Mouse (Mus musculus) CD4-positive, CD25-positive, alpha-beta regulatory T cell, adult 2 months (primary cell): ENCODE data around the gene Gm49673.
A peak's percentile ranks its signal among the peaks of the same experiment; 100 is the strongest.
"Not testable (repeated sequence)": the region's sequence is repeated elsewhere in the genome, so short reads cannot be mapped to it uniquely, and the experiment has no call there.

Source experiments
- DNase-seq: peaks from one replicate; pipeline ENCODE4 v3.0.0-alpha.2; 2012; ENCODE audit warnings: low read depth, low spot score

The Gm49673 gene

DNA sequence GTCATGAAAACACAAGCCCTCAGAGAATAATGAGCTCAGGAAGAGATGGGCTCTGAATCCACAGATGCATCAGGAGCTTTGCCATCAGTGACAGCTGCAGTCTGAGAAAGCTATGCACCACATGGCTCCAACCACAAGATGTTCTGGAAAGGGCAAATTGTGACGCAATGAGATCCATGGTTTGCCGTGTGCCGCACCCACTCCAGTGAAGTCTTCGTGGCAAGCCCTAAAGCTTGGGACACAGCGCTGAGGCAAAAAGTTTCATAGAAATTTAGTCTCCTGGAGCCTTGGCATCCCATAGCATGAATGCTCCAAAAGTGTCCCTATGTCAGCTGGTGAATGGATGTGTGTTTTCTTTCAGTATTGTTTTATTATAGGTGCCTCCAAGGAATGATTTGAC is 9.5 kb downstream of the Gm49673 start:
- DNase-seq = not testable (repeated sequence)

DNA sequence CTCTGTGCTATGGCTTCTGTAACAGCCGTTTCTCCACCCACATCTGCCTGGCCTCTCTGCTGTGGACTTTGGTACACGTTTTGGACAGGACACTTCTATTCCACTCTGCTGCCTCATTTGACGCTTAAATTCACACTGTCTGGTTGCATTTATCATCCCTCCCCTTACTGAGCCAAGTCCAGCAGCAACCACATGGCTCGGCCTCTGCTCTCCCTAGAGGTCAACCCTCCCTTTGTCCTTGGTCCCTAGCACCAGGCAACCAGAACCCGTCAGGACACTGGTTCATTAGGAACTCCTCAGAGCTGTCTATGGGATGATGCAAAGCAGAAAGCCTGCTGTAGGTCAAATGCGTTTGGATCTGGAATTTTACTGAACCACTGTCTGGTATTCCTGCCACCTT is 16.7 kb downstream of the Gm49673 start:
- DNase-seq = not testable (repeated sequence)

DNA sequence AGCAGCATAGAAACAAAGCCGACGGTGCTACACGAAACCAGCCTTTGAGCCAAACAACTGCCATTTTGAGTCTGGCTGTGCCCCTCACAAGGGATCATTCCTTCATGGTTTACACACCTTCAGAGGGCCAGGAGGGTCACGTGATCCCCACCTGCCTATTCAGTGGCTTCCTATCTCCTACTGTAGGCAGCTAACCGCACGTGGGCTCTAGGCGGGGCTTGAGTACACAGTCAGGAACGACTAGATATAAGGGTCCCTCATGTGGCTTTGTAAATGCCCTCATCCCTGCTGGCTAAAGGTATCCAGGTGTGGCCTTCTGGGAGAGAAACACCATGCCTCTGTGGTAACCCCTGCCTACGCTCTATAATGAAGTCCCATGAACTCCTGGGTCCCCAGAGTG is 18.0 kb downstream of the Gm49673 start:
- DNase-seq = not testable (repeated sequence)

DNA sequence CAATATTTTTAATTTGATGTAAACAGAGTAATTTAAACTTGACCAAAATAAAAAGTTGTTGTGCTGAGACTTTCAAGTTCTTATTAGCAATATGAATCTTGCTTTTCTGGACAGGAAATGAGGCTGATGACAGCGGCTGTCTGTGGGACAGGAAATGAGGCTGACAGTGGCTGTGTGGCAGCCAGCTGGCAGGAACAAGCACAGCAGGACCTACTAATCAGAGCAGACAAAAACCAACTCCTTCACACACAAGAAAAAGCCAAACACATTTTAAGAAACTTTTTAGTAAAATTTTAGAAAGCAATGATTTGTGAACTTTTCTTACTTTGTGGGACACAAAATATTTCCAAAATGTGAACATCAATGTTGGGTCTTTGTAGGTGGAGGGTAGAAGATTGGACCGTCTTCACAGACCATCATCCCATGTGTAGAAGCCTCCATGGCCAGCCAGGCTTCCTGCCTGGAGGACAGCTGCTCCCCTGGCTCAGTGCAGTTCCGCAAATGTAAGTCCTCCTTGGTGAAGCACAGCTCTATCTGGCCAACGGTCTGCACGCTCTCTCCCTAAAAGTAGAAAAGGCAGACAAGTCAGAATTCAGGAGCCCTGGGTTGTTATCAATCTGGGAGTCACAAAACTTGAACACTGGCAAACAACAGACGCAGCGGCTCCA is 19.1 kb downstream of the Gm49673 start:
- DNase-seq = not testable (repeated sequence)

DNA sequence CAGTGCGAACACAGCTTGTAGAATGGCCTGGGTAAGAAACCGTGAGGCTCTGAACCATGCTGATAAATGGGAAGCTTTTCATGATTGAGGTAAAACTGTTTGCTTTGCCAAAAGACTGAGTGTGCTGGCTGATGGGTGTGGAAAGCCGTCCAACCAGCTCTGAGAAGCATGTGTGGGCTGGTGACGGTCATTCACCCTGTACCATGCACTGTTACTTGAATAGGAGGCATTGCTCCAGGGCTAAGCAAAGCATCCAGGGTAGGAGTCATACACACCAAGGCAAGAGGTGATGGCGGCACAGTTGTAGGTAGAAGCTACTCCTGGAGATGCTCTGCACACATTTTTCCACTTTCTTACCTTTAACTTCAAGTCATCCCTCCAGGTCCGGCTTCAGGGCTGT is 23.0 kb downstream of the Gm49673 start:
- DNase-seq = not testable (repeated sequence)

DNA sequence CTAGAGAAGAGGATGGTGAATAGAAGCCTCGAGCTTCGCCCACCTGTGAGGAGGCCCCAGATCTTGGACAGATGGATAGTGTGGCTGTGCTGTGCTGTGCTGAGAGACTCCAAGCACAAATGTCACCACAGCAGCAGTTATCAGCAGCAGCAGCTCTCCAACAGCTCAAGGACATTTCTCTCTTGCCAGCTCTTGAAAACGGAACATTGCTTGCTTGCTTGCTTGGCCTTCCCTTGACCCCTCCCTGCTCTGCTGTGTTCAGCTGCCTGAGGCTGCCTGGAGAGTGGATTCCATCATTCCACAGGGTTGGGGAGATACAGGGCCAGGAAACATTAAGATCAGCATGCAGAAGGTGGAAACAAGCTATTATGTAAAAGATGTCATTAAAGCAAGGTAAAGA is 24.6 kb downstream of the Gm49673 start:
- not testable (repeated sequence) for DNase-seq

DNA sequence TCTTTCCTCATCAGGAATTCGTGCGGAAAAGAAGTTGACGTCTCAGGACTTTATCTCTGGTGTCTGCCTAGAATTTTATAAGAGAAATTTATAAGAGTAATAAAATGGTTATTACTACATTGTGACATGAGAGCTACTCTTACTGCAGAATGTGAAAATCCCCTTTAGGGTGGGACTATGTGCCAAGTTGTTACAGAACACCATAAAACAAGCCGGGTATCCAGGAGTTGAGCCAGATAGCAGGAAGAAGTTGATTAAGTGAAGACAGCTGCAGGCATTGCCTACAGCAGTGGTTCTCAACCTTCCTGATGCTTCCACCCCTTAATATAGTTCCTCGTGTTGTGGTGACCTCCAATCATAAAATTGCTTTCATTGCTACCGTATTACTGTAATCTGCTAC is 30.7 kb downstream of the Gm49673 start:
- not testable (repeated sequence) for DNase-seq

DNA sequence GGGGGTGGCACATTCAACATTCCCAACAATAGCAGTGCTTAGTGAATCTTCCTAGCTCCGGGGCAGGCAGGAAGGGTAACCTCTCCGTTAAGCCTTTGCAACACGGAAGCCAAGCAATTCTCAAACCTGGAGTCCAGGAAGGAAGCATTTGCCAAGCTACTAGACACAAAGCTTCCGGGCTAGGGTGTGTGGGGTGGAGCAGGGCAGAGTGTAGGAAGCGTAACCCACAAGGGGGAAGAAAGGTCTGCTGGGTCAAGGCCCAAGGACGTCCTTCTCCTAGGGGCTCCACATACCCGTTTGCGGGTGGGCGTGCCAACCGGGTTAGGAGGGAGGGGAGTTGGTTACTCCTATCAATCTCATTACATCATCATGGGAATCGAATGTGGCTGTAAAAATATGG is 31.2 kb downstream of the Gm49673 start:
- DNase-seq = peak; percentile 34

DNA sequence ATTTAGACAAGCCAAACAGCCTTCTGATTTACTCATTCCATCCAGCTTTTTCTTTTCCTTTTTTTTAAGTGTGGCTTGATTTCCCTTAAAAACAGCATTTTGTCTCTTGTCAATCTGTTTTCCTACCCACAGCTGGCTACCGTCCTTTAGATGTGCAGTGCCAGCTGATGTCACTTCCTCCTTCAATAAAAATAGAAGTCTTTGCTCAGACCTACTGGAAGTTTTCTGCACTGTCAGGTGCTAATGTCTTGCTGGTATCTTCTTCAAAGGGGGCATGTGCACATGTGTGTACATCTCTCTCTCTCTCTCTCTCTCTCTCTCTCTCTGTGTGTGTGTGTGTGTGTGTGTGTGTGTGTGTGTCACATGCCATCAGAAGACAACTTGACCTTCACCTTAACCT is 35.4 kb downstream of the Gm49673 start:
- DNase-seq = not testable (repeated sequence)

DNA sequence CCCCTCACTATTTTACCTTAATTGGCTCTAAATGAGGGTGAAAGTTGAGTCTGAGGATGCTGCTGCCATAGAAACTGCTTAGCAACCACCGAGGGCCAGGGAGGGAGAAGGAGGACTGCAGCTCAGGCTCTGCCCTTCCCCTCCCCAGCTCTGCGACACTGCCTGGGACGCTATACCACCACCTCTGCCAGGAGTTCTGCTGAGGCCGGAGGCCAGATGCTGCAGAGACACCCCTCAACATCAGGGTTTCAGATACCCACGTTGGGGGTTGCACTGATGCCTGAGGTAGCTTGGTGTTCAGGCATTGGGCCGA is 46.3 kb downstream of the Gm49673 start:
- DNase-seq = not testable (repeated sequence)

DNA sequence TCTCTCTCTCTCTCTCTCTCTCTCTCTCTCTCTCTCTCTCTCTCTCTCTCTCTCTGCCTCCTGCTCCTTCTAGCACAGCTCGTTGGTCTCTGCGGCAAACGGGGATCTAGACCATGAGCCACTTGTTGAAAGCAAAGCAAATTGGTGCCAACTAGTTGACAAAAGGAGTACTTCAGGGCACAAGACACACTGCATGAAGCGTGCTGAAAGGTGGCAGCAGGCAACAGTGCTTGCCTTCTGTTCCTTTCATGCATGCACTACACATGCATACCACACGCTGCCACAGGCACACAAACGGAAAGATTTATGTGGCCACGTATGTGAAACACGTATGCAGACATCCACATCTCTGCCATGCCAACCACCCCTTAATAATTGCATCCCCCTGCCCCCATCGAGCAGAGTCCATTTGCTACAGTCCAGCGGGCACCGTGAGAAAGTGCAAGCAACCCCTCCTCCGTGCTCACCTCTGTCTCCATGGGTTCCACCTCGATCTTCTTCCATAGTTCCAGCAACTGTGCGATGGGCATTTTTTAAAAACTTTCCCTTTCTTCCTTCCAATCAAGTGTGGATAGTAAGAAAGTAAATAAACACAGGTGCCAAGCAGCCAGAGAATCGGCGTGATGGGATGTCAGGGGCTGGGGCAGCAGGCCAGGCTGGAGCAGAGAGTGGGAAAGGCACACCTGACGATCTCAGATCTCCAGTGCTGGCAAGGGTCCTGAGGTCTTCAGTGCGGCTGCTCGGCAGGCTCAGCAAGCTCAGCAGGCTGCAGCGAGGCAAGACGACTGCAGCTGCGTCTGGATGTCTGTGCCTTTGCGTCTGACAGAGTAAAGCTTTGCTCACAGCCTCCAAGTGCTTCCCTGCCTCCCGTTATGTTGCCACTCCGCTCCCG is 46.9 kb downstream of the Gm49673 start:
- DNase-seq = not testable (repeated sequence)

DNA sequence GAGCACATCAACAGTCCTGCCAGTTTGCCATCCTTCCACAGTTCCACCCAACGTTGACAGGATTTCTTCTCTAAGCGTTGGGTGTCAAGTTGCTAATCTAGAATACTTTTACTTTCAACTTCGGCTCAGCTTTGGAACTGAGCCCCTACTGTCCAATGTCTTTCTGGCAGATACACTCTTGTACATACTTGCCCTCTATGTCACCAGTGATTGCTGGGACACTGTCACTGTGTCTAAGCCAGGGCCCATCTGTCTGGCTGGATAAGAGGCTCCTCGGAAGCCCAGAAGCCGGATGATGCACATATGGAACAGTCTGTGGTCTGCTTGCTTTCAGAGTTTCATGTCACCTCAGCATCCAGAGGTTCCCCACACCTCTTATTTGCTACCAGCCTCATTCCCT is 51.4 kb downstream of the Gm49673 start:
- not testable (repeated sequence) for DNase-seq

DNA sequence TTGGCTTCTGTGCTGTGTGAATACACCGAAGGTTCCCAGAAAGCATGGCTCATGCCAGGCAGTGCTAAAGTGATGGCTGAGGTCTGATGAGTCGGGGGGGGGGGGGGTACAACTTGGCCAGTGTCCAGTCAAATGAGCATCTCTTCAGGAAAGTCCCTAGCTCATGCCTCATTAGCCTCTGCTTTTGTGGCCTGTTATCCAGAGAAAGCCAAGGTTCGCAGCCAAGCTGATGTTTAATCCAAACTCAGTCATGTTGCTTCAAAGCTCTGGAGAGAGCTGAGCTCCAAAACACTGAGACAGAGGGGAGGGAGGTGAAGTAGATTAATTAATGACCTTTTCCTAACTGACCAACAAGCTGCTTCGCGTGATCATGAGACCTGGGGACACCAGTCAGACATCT is 51.9 kb downstream of the Gm49673 start:
- DNase-seq = not testable (repeated sequence)

DNA sequence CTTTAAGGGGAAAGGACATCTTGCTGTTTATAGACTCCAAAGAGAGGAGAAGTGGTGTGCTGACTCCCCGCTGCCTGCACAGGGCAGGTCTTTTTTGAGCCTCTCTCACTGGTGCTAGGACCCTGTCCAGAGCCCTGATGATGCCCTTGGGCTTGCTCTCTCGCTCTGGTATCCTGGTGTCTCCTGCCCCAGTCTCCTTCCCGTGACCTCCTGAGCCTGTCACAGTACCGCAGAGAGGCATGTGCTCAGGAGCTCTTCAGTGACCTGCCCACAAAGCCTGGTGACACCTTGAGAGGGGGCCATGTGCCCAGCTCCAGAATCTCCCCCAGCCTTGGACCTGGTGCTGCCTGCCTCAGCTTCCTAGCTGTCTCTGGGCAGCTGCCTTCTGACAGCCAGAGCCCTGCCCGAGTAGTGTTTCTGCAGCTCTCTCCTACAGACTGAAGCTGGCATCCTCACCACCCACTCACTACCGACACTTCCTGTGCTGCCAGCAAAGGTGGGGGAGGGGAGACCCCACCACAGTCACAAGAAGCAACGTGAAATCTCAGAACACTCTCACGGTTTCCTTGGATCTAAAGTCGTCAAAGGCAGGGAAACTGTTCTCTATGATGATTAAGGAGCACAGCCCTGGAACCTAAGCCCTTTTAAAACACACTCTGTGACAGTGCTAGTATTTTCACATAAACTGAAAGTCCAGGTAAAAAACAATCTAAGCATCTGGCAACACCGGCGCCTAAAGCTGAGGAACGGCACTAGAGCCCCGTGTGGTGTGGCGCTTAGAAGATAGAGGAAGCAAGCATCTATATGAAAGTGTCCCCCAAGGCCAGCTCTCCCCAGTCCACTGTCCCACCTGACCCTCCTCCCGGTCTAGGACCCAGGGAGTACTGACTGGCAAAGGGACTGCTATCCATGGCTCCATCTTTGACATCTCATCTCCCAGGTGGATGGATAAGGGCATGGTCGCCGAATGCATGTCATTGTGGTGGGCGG is 54.8 kb downstream of the Gm49673 start:
- not testable (repeated sequence) for DNase-seq

DNA sequence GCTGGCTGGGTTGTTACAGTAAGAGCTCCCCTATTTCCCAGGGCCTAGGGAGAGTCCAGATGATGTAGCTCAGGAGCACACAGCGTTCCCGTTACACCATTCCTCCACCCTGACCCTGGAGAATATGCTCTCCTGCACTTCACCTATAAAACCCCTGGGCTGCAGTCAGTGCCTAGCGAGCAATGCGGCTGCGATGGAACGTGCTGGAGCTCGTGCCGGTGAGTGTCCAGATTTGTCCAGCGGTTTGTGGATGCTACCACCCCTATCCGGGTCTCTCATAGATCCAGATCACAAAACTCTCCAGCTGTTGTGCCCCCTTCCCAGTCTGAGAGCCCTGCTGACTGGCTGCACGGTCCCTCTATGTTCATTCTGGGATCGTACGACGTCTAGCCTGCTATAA is 56.3 kb downstream of the Gm49673 start:
- not testable (repeated sequence) for DNase-seq

DNA sequence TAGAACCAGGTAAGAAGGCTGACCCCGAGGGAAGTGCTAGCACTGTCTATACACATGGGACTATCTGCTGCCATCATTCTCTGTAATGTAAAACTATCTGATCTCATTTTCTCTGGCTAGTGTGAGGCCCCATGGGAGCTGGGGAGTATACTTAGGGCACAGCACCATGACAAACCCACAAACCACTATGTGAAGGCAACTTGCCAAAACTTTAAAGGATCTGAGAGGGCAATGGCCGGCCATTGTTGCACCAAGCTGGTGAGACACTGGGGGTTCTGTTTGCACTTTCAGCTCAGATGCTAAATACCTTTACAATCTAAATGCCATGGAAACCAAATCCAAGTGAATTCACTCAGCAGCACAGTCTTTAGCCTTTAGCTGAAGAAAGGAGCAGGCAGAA is 77.7 kb downstream of the Gm49673 start:
- DNase-seq = not testable (repeated sequence)

DNA sequence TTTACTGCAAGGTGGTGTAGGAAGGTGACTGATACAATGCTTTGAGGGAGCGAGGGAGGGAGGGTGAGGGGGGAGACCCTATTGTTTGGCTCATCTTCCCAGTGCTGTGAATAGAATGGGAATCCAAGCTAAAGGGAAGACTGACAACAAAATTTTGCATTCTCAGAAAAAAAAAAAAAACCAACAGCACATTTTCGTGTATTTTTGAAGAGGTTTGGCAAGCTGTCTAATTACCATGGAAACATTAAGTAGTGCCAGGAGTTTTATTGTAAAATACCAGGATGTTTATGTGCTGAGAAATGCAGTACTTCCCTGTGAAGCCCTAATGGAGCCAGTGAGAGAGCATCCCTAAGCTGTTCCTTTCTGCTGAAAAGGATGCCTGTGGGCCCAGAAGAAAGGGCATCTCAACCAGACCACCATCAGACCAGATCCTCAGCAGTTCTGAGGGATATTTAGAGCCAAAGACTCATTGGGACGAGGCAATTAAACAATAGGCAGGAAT is 90.9 kb downstream of the Gm49673 start:
- DNase-seq = not testable (repeated sequence)

DNA sequence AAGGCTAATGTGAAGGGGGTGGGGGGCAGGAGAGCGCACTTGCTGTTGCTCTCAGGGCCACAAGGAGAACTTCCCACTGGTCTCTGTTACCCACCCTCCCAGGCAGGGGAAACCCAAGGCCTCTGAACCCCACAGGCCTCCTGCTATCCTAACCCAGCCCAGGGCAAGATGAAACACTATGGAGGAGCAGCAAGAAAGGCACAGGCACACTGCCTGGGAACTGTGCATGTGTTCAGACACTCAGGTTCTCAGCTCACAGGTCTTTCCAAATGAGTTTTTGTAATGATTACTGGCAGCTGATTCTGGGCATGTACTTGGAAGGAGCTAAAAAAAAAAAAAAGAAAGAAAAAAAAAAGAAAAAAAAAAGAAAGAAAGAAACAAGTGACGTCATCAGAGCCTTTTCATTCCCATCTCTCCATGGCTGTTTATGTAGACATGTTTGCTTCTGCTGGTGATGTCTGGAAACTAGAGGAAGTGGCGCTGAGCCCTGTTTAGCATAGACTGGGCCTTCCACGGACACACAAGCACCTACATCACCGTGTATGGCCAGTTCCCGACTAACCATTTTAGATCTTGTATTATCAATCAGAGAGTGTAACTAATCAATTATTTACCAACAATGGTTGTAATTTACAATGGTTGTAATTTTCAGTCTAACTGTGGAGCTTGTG is 91.5 kb downstream of the Gm49673 start:
- DNase-seq = not testable (repeated sequence)

DNA sequence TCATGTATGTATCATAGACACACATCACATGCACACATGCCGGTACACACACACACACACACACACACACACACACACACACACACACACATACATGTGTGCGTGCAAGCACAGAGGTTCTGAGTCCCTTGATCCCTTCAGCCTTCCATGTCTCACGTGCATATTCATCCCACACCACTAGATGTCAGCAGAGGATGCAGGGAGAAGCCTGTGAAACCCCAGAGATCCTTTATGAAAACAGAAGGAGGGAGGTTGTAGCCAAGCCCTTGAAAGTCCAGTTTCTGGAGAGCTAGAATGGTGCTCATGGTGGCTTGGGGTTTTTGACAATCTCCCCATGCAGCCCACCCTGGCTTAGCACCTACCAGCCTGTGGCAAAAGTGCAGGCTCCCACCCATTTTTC is 96.3 kb downstream of the Gm49673 start:
- peak; percentile 65 for DNase-seq

DNA sequence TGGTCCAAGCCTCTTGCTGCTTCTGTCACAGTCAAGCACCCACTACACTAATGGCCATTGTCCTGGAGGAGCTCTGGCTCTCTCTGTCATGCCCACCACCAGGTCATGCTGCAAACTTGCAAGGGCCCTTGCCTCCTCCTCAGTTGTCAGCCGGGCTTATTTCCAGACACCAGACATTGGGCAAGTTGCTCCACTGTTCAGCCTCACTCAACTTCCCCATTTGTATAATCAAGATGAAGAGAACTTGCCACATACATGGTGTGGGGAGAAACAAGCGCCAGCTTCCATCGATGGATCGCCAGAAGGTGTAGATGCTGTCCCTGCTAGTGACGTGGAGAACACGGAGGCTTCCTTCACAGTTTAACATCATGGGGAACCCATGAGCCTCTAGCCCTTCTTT is 97.4 kb downstream of the Gm49673 start:
- DNase-seq = not testable (repeated sequence)

DNA sequence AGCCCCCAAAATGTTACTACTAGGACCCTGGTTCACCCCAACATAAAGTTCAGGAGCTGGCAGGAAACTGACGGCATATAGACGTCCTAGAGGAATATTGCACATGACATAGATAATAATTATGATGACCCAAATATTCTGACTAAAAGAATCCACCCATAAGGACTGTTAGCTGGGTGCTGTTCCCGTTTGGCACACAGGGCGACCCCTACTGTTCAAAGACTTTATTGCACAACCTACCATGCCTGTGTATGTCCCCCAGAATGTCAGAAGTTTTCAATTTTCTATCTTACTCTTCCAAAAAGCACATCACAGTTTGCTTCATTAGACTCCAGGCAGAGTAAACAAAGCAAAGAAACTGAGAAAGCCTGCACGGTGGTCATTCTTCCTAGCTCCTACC is 101.4 kb downstream of the Gm49673 start:
- DNase-seq = not testable (repeated sequence)
